Mouse (Mus musculus) left cerebral cortex, adult 11 months (tissue): ENCODE measurements at regions not wholly inside any gene's neighbourhood (a gene's known extent, or its start where the extent isn't known, plus 50 kb on each side); places are given as distances from the start of the nearest gene placed in this dataset.

Experiments used
- DNase-seq: peaks from one replicate; pipeline ENCODE4 v3.0.0; 2022; ENCODE audit warnings: low spot score

- no peak for DNase-seq
These were observed 241.7 kb upstream of the Pfn2 start for GRCm38 (mm10) chr3:58089344-58090139.

- DNase-seq = no peak
These were observed 242.5 kb upstream of the Pfn2 start for GRCm38 (mm10) chr3:58090396-58090795.

- peak; percentile 52 for DNase-seq
These were observed 243.7 kb upstream of the Pfn2 start for GRCm38 (mm10) chr3:58091466-58092176.

- no peak for DNase-seq
These were observed 263.1 kb upstream of the Pfn2 start for GRCm38 (mm10) chr3:58110911-58111476.

GRCm38 (mm10) chr3:58112431-58112856 is 264.6 kb upstream of the Pfn2 start:
- DNase-seq = no peak

- no peak for DNase-seq
These were observed 266.1 kb upstream of the Pfn2 start for GRCm38 (mm10) chr3:58113941-58114340.

- DNase-seq = no peak
These were observed 267.6 kb upstream of the Pfn2 start for GRCm38 (mm10) chr3:58115511-58115910.

- peak; percentile 39 for DNase-seq
These were observed 269.0 kb upstream of the Pfn2 start for GRCm38 (mm10) chr3:58116848-58117247.

- no peak for DNase-seq
These were observed 272.2 kb upstream of the Pfn2 start for GRCm38 (mm10) chr3:58120051-58120450.

GRCm38 (mm10) chr3:58122456-58123359 is 274.8 kb upstream of the Pfn2 start:
- peak; percentile 41 for DNase-seq

- DNase-seq = no peak
These were observed 275.7 kb upstream of the Pfn2 start for GRCm38 (mm10) chr3:58123396-58124077.

GRCm38 (mm10) chr3:58124886-58125285 is 277.0 kb upstream of the Pfn2 start:
- DNase-seq = no peak

GRCm38 (mm10) chr3:58126996-58127395 is 279.1 kb upstream of the Pfn2 start:
- DNase-seq = no peak

- no peak for DNase-seq
These were observed 280.2 kb upstream of the Pfn2 start for GRCm38 (mm10) chr3:58128059-58128458.

GRCm38 (mm10) chr3:58129358-58129903 is 281.6 kb upstream of the Pfn2 start:
- no peak for DNase-seq

GRCm38 (mm10) chr3:58135607-58136365 is 278.7 kb upstream of the Tsc22d2 start:
- no peak for DNase-seq

- DNase-seq = no peak
These were observed 275.6 kb upstream of the Tsc22d2 start for GRCm38 (mm10) chr3:58138726-58139585.

GRCm38 (mm10) chr3:58146108-58146507 is 268.4 kb upstream of the Tsc22d2 start:
- DNase-seq = no peak

- DNase-seq = no peak
These were observed 267.8 kb upstream of the Tsc22d2 start for GRCm38 (mm10) chr3:58146762-58147161.
